Mouse (Mus musculus) embryonic facial prominence, embryonic 14.5 days (tissue): ENCODE measurements at regions not wholly inside any gene's neighbourhood (a gene's known extent, or its start where the extent isn't known, plus 50 kb on each side); places are given as distances from the start of the nearest gene placed in this dataset. TPM values are rescaled to one million over a fixed set of nuclear protein-coding genes. Genes with fewer than 3 reads are reported as not detected.

Source experiments
- ATAC-seq: fragments of 200-750 bp; cut with Nextera tagmentation; 2 replicates; pipeline ENCODE4 v1.8.0; 2017; ENCODE audit warnings: low read depth, moderate number of reproducible peaks, moderate TSS enrichment
- DNase-seq: peaks from one replicate; pipeline ENCODE4 v3.0.0-alpha.2; 2015; ENCODE audit warnings: low spot score
- H3K27ac ChIP-seq: fragments of 300-500 bp; sonication (generic); replicated peaks from 2 replicates; pipeline ENCODE4 v1.5.1; 2014; ENCODE audit warnings: low read depth, mild to moderate bottlenecking, low read length, moderate library complexity
- H3K27me3 ChIP-seq: fragments of 300-500 bp; sonication (generic); replicated peaks from 2 replicates; pipeline ENCODE4 v1.6.1; 2014; ENCODE audit warnings: low read length; ENCODE audit not compliant: control insufficient read depth, insufficient read depth
- H3K36me3 ChIP-seq: fragments of 300-500 bp; sonication (generic); 2 replicates; pipeline ENCODE4 v1.6.1; 2014; ENCODE audit warnings: low read length, mixed read lengths; ENCODE audit not compliant: control insufficient read depth, insufficient read depth
- H3K4me1 ChIP-seq: fragments of 300-500 bp; sonication (generic); 2 replicates; pipeline ENCODE4 v1.6.1; 2014; ENCODE audit warnings: antibody characterized with exemption, low read length; ENCODE audit not compliant: control insufficient read depth, insufficient read depth
- H3K4me2 ChIP-seq: fragments of 300-500 bp; sonication (generic); 2 replicates; pipeline ENCODE4 v1.6.1; 2014; ENCODE audit warnings: low read depth, mild to moderate bottlenecking, low read length, moderate library complexity, mixed read lengths
- H3K4me3 ChIP-seq: fragments of 300-500 bp; sonication (generic); 2 replicates; pipeline ENCODE4 v1.5.1; 2014; ENCODE audit warnings: low read depth, mild to moderate bottlenecking, low read length
- H3K9ac ChIP-seq: fragments of 300-500 bp; sonication (generic); 2 replicates; pipeline ENCODE4 v1.6.1; 2014; ENCODE audit warnings: low read depth, mild to moderate bottlenecking, low read length, moderate library complexity, mixed read lengths
- H3K9me3 ChIP-seq: fragments of 300-500 bp; sonication (generic); 2 replicates; pipeline ENCODE4 v1.6.1; 2016; ENCODE audit warnings: low read length; ENCODE audit not compliant: control insufficient read depth
- WGBS: fragments of 180-500 bp; shearing (Covaris S2); extraction: QIAGEN DNeasy Blood & Tissue Kit; methylation state at CpG from one replicate; pipeline ENCODE4 v1.1.7; 2014; 5-methylcytosine and 5-hydroxymethylcytosine counted together
- microRNA-seq: library from miRNA; unstranded; fragments of <30 nt; microRNA quantifications from one replicate; pipeline ENCODE4, GENCODE M21; 2016; ENCODE audit warnings: borderline number of aligned reads

- DNase-seq, result no peak
- H3K27ac ChIP-seq, result no peak overlapping the region
- H3K4me1 ChIP-seq, result no peaks in the 10 kb centered on the region
- H3K36me3 ChIP-seq, result no peaks in the 10 kb centered on the region
- 55% methylated on average over 1 of the region's 1 CpGs for WGBS
- no peak overlapping the region for H3K4me2 ChIP-seq
- no peak overlapping the region for H3K9ac ChIP-seq
- no peaks in the 10 kb centered on the region for H3K9me3 ChIP-seq
- H3K4me3 ChIP-seq, result no peak overlapping the region
- ATAC-seq, result no peak
- H3K27me3 ChIP-seq, result no peaks in the 10 kb centered on the region
Observed at GRCm38 (mm10) chr3:35510314-35510713, 243.6 kb upstream of the Atp11b start.

GRCm38 (mm10) chr3:35516517-35516916 lies 237.4 kb upstream of the Atp11b start:
- Histone ChIP-seq H3K4me2 (no peak overlapping the region), H3K9me3 (no peaks in the 10 kb centered on the region), H3K9ac (no peak overlapping the region), H3K27me3 (no peaks in the 10 kb centered on the region), H3K36me3 (no peaks in the 10 kb centered on the region), H3K27ac (no peak overlapping the region), H3K4me1 (no peaks in the 10 kb centered on the region), H3K4me3 (no peak overlapping the region)
- WGBS, result 88% methylated on average over 4 of the region's 4 CpGs
- no peak for DNase-seq
- ATAC-seq, result peak; percentile 56; the same call in 1 of the 2 replicates

DNA sequence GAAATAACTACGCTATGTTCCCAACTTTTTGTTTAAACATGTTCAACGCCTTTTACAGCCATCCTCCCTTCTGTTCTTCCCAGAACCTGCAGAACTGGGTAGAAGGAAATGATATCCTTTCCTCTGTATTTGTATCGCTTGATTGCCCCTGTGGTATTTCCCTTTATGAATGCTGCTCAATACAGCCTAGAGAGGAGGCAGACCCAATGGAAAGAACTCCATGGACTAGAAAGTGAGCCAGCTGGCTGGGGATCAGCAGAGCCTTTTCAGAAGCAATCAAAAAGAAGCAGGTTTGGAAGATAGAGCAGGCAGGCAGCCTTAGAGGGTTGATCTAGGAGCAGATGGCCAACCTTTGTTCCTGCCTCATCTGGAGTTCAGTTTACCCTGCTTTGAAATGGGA lies 233.8 kb upstream of the Atp11b start:
- Histone ChIP-seq H3K27ac (no peak overlapping the region), H3K36me3 (no peaks in the 10 kb centered on the region), H3K27me3 (no peaks in the 10 kb centered on the region), H3K4me2 (no peak overlapping the region), H3K4me3 (no peak overlapping the region), H3K9me3 (no peaks in the 10 kb centered on the region), H3K4me1 (no peaks in the 10 kb centered on the region), H3K9ac (no peak overlapping the region)
- DNase-seq, result peak; percentile 81
- ATAC-seq, result peak; percentile 90
- 63% methylated on average over 3 of the region's 3 CpGs for WGBS

- DNase-seq (peak; percentile 43), ATAC-seq (no peak)
- no peaks in the 10 kb centered on the region for H3K36me3 ChIP-seq
- no peak overlapping the region for H3K27ac ChIP-seq
- H3K4me2 ChIP-seq, result no peak overlapping the region
- H3K4me1 ChIP-seq, result no peaks in the 10 kb centered on the region
- no peak overlapping the region for H3K9ac ChIP-seq
- H3K9me3 ChIP-seq, result no peaks in the 10 kb centered on the region
- H3K27me3 ChIP-seq, result no peaks in the 10 kb centered on the region
- no peak overlapping the region for H3K4me3 ChIP-seq
Observed at GRCm38 (mm10) chr3:35547696-35548095, 206.2 kb upstream of the Atp11b start.

GRCm38 (mm10) chr3:35551791-35552190 lies 202.1 kb upstream of the Atp11b start:
- no peak overlapping the region for H3K9ac ChIP-seq
- no peaks in the 10 kb centered on the region for H3K9me3 ChIP-seq
- 83% methylated on average over 9 of the region's 9 CpGs for WGBS
- ATAC-seq (no peak), DNase-seq (no peak)
- no peaks in the 10 kb centered on the region for H3K4me1 ChIP-seq
- H3K4me2 ChIP-seq, result no peak overlapping the region
- H3K36me3 ChIP-seq, result no peaks in the 10 kb centered on the region
- H3K27ac ChIP-seq, result no peak overlapping the region
- no peak overlapping the region for H3K4me3 ChIP-seq
- H3K27me3 ChIP-seq, result no peaks in the 10 kb centered on the region

DNA sequence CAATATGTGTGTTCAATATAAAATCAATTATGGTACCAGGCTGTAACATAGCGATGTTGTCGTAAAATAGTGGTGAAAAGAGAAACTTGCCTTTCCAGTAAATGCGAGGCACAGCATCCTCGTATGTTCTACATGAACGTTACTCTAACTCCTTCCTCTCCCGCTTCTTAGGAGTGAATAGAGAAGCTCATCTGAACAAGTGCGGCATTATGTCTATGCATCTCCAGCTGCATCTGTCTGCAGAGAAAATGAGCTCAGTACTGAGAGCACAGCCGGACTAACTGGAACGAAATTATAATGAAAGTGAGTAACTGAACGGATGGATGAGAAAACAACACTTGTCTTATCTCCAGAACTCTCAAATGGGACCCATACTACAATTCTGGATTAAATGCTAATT lies 193.5 kb upstream of the Atp11b start:
- no peak overlapping the region for H3K9ac ChIP-seq
- WGBS, result 90% methylated on average over 10 of the region's 10 CpGs
- H3K4me3 ChIP-seq, result no peak overlapping the region
- ATAC-seq, result no peak
- no peaks in the 10 kb centered on the region for H3K36me3 ChIP-seq
- H3K4me1 ChIP-seq, result no peaks in the 10 kb centered on the region
- no peak overlapping the region for H3K4me2 ChIP-seq
- H3K27ac ChIP-seq, result no peak overlapping the region
- no peak for DNase-seq
- no peaks in the 10 kb centered on the region for H3K27me3 ChIP-seq
- H3K9me3 ChIP-seq, result no peaks in the 10 kb centered on the region

- no peak overlapping the region for H3K27ac ChIP-seq
- WGBS, result 12% methylated on average over 10 of the region's 10 CpGs
Observed at GRCm38 (mm10) chr3:35574402-35574801, 179.5 kb upstream of the Atp11b start.

More at GRCm38 (mm10) chr3:35574402-35574801, 179.5 kb upstream of the Atp11b start:
- DNase-seq (peak; percentile 65), ATAC-seq (peak; percentile 72)
- Histone ChIP-seq H3K27me3 (no peaks in the 10 kb centered on the region), H3K36me3 (no peaks in the 10 kb centered on the region), H3K9ac (no peak overlapping the region), H3K4me1 (no peaks in the 10 kb centered on the region), H3K9me3 (no peaks in the 10 kb centered on the region), H3K4me2 (no peak overlapping the region), H3K4me3 (no peak overlapping the region)

Small RNA genes lying in the stretch of these regions (microRNA-seq; reads per million reads assigned to microRNA genes)
- not detected for gene Gm25442
